Mouse (Mus musculus) erythroblast, embryonic 14.5 days (primary cell): ENCODE measurements around the gene Macf1.

ENCODE experiments used
- GATA1 ChIP-seq: IDR thresholded peaks from 2 replicates; pipeline ENCODE4 v1.6.1; 2012; ENCODE audit warnings: low read length, inconsistent platforms, mixed read lengths
- TAL1 ChIP-seq: IDR thresholded peaks from 3 replicates; pipeline ENCODE4 v1.6.1; 2012; ENCODE audit warnings: low read length, inconsistent platforms, mixed read lengths

- no peak for TF ChIP-seq GATA1
- TF ChIP-seq TAL1 = no peak
These were observed 275.0 kb downstream of the Macf1 start for GRCm38 (mm10) chr4:123409034-123409692.
